Mouse (Mus musculus) bone marrow macrophage, adult 2 months (primary cell): ENCODE measurements around the gene Zdhhc22.

ENCODE experiments used
- CTCF ChIP-seq: IDR thresholded peaks from 2 replicates; pipeline ENCODE4 v1.5.1; 2012; ENCODE audit warnings: low read depth, mild to moderate bottlenecking, low read length, moderate library complexity
- POLR2A ChIP-seq: IDR thresholded peaks from 2 replicates; pipeline ENCODE4 v1.6.1; 2012; ENCODE audit warnings: mild to moderate bottlenecking, low read depth, low read length, borderline replicate concordance

GRCm38 (mm10) chr12:86960138-86960537 lies 30.1 kb downstream of the Zdhhc22 start:
- TF ChIP-seq CTCF (no peak), POLR2A (no peak)
